Mouse (Mus musculus) adrenal gland, postnatal 36 days (tissue): ENCODE measurements at regions not wholly inside any gene's neighbourhood (a gene's known extent, or its start where the extent isn't known, plus 50 kb on each side); places are given as distances from the start of the nearest gene placed in this dataset.
A peak's percentile ranks its signal among the peaks of the same experiment; 100 is the strongest.
"Not testable (repeated sequence)": the region's sequence is repeated elsewhere in the genome, so short reads cannot be mapped to it uniquely, and the experiment has no call there.

Experiments used
- DNase-seq, 2 experiments: peaks; one replicate each; pipeline ENCODE4 v3.0.0; 2021; ENCODE audit warnings: mixed read lengths in 1 of 2

DNA sequence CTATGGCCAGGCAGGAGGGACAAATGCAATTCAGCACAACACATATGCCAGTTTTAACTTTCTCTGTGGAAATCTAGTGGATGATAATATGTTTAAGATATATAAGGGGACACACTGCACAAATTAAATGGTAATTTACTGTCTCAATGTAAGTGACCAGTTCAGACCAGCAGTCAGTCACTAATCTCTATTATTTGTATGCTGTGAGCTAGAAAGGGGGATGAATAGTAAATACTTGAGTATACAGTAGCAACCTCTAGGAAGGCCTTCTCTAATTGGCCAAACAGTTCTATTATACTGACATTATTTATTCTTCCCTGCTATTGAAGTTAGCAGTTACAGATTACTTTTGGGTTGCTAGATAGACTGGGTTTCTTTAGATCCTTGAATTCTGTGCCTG lies 391.2 kb downstream of the Fign start:
- DNase-seq: no peak

DNA sequence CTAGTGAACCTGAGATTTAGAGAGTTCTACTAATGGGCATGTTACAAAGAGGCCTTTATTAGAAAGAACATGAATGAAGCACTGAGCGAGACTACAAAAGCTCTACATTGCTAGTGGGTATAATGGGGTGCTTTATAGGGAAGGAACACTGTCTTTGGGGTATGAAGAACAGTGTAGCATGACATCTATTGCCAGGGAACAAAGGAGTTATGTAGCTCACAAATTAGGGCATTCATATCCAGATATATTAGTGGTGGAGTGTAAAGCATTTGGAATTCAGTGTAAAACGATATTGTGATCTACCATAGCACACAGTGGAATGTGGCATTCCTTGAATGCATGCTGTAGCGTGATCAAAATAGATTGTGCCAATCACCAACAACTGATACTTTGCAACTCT lies 391.7 kb downstream of the Fign start:
- DNase-seq: no peak

GRCm38 (mm10) chr2:63702333-63703096 lies 395.3 kb downstream of the Fign start:
- DNase-seq: peak; percentile 22 to 62

GRCm38 (mm10) chr2:63701861-63702260 lies 396.0 kb downstream of the Fign start:
- DNase-seq: no peak

DNA sequence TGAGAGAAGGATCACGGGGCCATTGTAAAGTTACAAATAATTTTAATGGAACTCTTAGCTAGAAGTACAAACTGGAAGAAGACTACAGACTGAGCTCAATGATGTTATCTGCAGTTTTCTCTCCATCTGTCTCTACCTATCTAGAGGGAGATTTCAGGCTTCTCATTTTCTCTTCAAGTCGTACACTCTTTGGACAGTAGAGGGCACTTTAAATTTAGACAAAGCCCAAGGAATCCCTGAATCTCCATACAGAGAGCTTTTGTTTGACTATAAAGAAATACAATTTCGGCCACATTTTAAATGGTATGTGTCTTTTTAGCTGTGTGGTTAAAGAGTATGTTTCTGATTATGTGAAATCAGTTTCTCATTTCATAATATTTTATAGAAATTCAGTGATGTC lies 397.6 kb downstream of the Fign start:
- no peak for DNase-seq

- DNase-seq: no peak
Observed at GRCm38 (mm10) chr2:63669700-63670099, 428.1 kb downstream of the Fign start.

GRCm38 (mm10) chr2:63668784-63669183 lies 429.1 kb downstream of the Fign start:
- no peak for DNase-seq

GRCm38 (mm10) chr2:63659947-63660346 lies 437.9 kb downstream of the Fign start:
- DNase-seq: not testable (repeated sequence)
